Mouse (Mus musculus): ENCODE measurements around the gene Cux2.

DNA sequence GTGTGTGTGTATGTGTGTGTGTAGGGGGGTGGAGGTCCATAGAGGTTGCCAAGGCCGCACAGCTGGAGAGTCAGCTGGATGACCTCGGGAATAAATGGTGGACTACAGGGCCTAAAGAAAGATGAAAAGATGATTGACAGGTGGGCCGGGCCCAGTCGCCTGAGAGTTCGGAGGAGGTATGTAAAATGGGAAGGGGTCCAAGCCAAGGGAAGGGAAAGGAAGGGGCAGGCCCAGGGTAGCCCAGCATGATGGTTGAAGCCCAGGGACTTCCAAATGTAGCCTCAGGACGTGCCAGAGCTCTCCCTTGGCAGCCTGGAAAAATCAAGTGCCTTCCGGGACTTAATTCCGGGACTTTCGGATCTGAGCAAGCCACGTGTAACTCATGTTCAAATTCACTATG, 195.1 kb downstream of the Cux2 start:
- TF ChIP-seq POLR2A (IDR thresholded peaks at IDR 0.05; ENCODE audit: low read depth, low read length) (no peak), CTCF (conservative IDR thresholded peaks at IDR 0.05 in 1 of 2, IDR thresholded peaks at IDR 0.05 in 1 of 2; ENCODE audit: low read depth in 2 of 2, low read length in 2 of 2) (no peak), TCF12 (IDR thresholded peaks at IDR 0.05; ENCODE audit: low read depth, low read length) (no peak), SIN3A (IDR thresholded peaks at IDR 0.05; ENCODE audit: low read length) (no peak), EP300 (IDR thresholded peaks at IDR 0.05; ENCODE audit: low read length) (no peak), RAD21 (IDR thresholded peaks at IDR 0.05; ENCODE audit: low read depth, low read length) (no peak), ELF1 (IDR thresholded peaks at IDR 0.05; ENCODE audit: low read depth, low read length) (no peak), ETS1 (conservative IDR thresholded peaks at IDR 0.05; ENCODE audit: low read depth, low read length) (no peak)
